Mouse (Mus musculus) CH12.LX (cell line): Measurements from ENCODE around the gene Nupr1. TPM values are rescaled to one million over a fixed set of nuclear protein-coding genes. Genes with fewer than 3 reads are reported as not detected.

Experiments
- DNase-seq: peaks from one replicate; pipeline ENCODE4 v3.0.0-alpha.2; 2013; ENCODE audit errors: extremely low read depth
- H3K27ac ChIP-seq: 2 replicates; pipeline ENCODE4 v1.5.1; 2012; ENCODE audit warnings: low read depth, mild to moderate bottlenecking, control low read depth, moderate library complexity; ENCODE audit not compliant: insufficient read depth
- H3K27me3 ChIP-seq: replicated peaks from 2 replicates; pipeline ENCODE3; 2012; ENCODE audit warnings: inconsistent platforms
- H3K36me3 ChIP-seq, 2 experiments: replicated peaks in 1 of 2; 2 replicates each; pipeline versions ENCODE3 to v1.6.1; 2012; ENCODE audit warnings: inconsistent platforms in 1 of 2, low read length in 1 of 2, mild to moderate bottlenecking in 1 of 2, mixed read lengths in 1 of 2, moderate library complexity in 1 of 2; ENCODE audit not compliant: control insufficient read depth in 1 of 2, insufficient read depth in 1 of 2
- H3K4me1 ChIP-seq, 2 experiments: 2 replicates each; pipeline ENCODE4 v1.6.1; 2012; ENCODE audit warnings: inconsistent platforms in 1 of 2, moderate library complexity in 1 of 2; ENCODE audit not compliant: insufficient read depth in 2 of 2, control insufficient read depth in 1 of 2
- H3K4me2 ChIP-seq: 2 replicates; pipeline ENCODE4 v1.6.1; 2012; ENCODE audit warnings: low read depth, mild to moderate bottlenecking, control low read depth; ENCODE audit not compliant: poor library complexity, insufficient read depth, severe bottlenecking
- H3K4me3 ChIP-seq, 3 experiments: fragments of 150-350 bp in 1 of 3; sonication (generic) in 1 of 3; replicated peaks in 1 of 3; 2 replicates each; pipeline versions ENCODE3 to v1.5.1; 2011 to 2012; ENCODE audit warnings: low read depth in 2 of 3, low read length in 2 of 3, mild to moderate bottlenecking in 2 of 3, moderate library complexity in 2 of 3, control low read depth in 1 of 3, improper control_type of control experiment in 1 of 3, inconsistent platforms in 1 of 3, mixed read lengths in 1 of 3; ENCODE audit not compliant: poor library complexity in 1 of 3
- H3K79me2 ChIP-seq: replicated peaks from 2 replicates; pipeline ENCODE4 v1.6.1; 2012; ENCODE audit warnings: mild to moderate bottlenecking, moderate library complexity; ENCODE audit not compliant: control insufficient read depth, poor library complexity, insufficient read depth, severe bottlenecking; ENCODE audit errors: extremely low read depth
- H3K9ac ChIP-seq: 2 replicates; pipeline ENCODE4 v1.6.1; 2012; ENCODE audit warnings: low read depth, mild to moderate bottlenecking, control low read depth, moderate library complexity; ENCODE audit not compliant: insufficient read depth
- H3K9me3 ChIP-seq: replicated peaks from 2 replicates; pipeline ENCODE3; 2012; ENCODE audit warnings: low read length, inconsistent platforms, mixed read lengths
- BHLHE40 ChIP-seq: IDR thresholded peaks from 2 replicates; pipeline ENCODE4 v1.6.1; 2011; ENCODE audit warnings: mild to moderate bottlenecking, low read depth, low read length, improper control_type of control experiment
- CHD2 ChIP-seq: IDR thresholded peaks from 2 replicates; pipeline ENCODE4 v1.6.1; 2011; ENCODE audit warnings: low read length, improper control_type of control experiment
- E2F4 ChIP-seq: IDR thresholded peaks from 2 replicates; pipeline ENCODE4 v1.6.1; 2011; ENCODE audit warnings: low read depth, low read length, improper control_type of control experiment; ENCODE audit not compliant: insufficient replicate concordance
- ETS1 ChIP-seq: conservative IDR thresholded peaks from 2 replicates; pipeline ENCODE4 v1.6.1; 2012; ENCODE audit warnings: low read depth, mild to moderate bottlenecking, inconsistent platforms, low read length, improper control_type of control experiment, moderate library complexity
- HCFC1 ChIP-seq: IDR thresholded peaks from 2 replicates; pipeline ENCODE4 v1.6.1; 2012; ENCODE audit warnings: low read depth, mild to moderate bottlenecking, inconsistent platforms, low read length, improper control_type of control experiment
- IRF4 ChIP-seq: IDR thresholded peaks from 2 replicates; pipeline ENCODE4 v1.6.1; 2014; ENCODE audit warnings: low read depth, mild to moderate bottlenecking, inconsistent platforms, low read length, improper control_type of control experiment
- JUN ChIP-seq: IDR thresholded peaks from 2 replicates; pipeline ENCODE4 v1.6.1; 2011; ENCODE audit warnings: low read depth, mild to moderate bottlenecking, low read length, improper control_type of control experiment, moderate library complexity; ENCODE audit not compliant: insufficient read depth
- KAT2A ChIP-seq: IDR thresholded peaks from 2 replicates; pipeline ENCODE4 v1.6.1; 2012; ENCODE audit warnings: low read length, improper control_type of control experiment, inconsistent platforms; ENCODE audit not compliant: insufficient replicate concordance
- MAFK ChIP-seq: IDR thresholded peaks from 2 replicates; pipeline ENCODE4 v1.6.1; 2011; ENCODE audit warnings: low read length, improper control_type of control experiment; ENCODE audit not compliant: insufficient replicate concordance
- MAX ChIP-seq: IDR thresholded peaks from 2 replicates; pipeline ENCODE4 v1.6.1; 2011; ENCODE audit warnings: low read length, improper control_type of control experiment
- MYC ChIP-seq: IDR thresholded peaks from 2 replicates; pipeline ENCODE4 v1.6.1; 2011; ENCODE audit warnings: low read depth, mild to moderate bottlenecking, improper control_type of control experiment, low read length
- NELFE ChIP-seq: IDR thresholded peaks from 2 replicates; pipeline ENCODE4 v1.6.1; 2011; ENCODE audit warnings: low read depth, low read length, improper control_type of control experiment
- NRF1 ChIP-seq: IDR thresholded peaks from 2 replicates; pipeline ENCODE4 v1.6.1; 2014; ENCODE audit warnings: low read depth, mild to moderate bottlenecking, inconsistent platforms, low read length, improper control_type of control experiment, moderate library complexity
- POLR2AphosphoS2 ChIP-seq: IDR thresholded peaks from 2 replicates; pipeline ENCODE4 v1.6.1; 2011; ENCODE audit warnings: low read depth, low read length, improper control_type of control experiment
- RAD21 ChIP-seq: IDR thresholded peaks from 2 replicates; pipeline ENCODE4 v1.6.1; 2011; ENCODE audit warnings: low read depth, mild to moderate bottlenecking, low read length, improper control_type of control experiment, moderate library complexity
- SIN3A ChIP-seq: IDR thresholded peaks from 2 replicates; pipeline ENCODE4 v1.6.1; 2012; ENCODE audit warnings: low read length, improper control_type of control experiment, inconsistent platforms
- TCF12 ChIP-seq: IDR thresholded peaks from 2 replicates; pipeline ENCODE4 v1.6.1; 2014; ENCODE audit warnings: low read depth, mild to moderate bottlenecking, inconsistent platforms, low read length, improper control_type of control experiment
- UBTF ChIP-seq: IDR thresholded peaks from 2 replicates; pipeline ENCODE4 v1.6.1; 2012; ENCODE audit warnings: low read depth, mild to moderate bottlenecking, inconsistent platforms, low read length, improper control_type of control experiment, moderate library complexity
- USF1 ChIP-seq: IDR thresholded peaks from 2 replicates; pipeline ENCODE4 v1.6.1; 2014; ENCODE audit warnings: low read depth, mild to moderate bottlenecking, inconsistent platforms, low read length, improper control_type of control experiment
- USF2 ChIP-seq: conservative IDR thresholded peaks from 2 replicates; pipeline ENCODE4 v1.6.1; 2011; ENCODE audit warnings: low read depth, low read length, improper control_type of control experiment
- ZC3H11A ChIP-seq: IDR thresholded peaks from 2 replicates; pipeline ENCODE4 v1.6.1; 2012; ENCODE audit warnings: low read depth, mild to moderate bottlenecking, inconsistent platforms, low read length, improper control_type of control experiment
- ZMIZ1 ChIP-seq: IDR thresholded peaks from 2 replicates; pipeline ENCODE4 v1.6.1; 2012; ENCODE audit warnings: low read depth, mild to moderate bottlenecking, inconsistent platforms, low read length, improper control_type of control experiment
- dilution Hi-C: fragments of 300-500 bp; cut with MboI; formaldehyde crosslinking; loops from 2 replicates; pipeline ENCODE4 v1.14.3; 2020; ENCODE audit warnings: low sequenced_read_pairs; ENCODE audit not compliant: extremely low pct_unique_long_range_greater_than_20kb, extremely low pct_ligation_motif_present
- in situ Hi-C: fragments of 300-500 bp; cut with MboI; formaldehyde crosslinking; loops from 3 replicates; pipeline ENCODE4 v1.14.3; 2019; ENCODE audit warnings: low sequenced_read_pairs, low pct_ligation_motif_present, low pct_unique_long_range_greater_than_20kb, mixed read lengths
- polyA plus RNA-seq: library from polyadenylated mRNA; unstranded; fragments of >175 nt; gene quantifications from 2 replicates; pipeline ENCODE4 v1.2.1, GENCODE M21; 2012; ENCODE audit warnings: low read depth; ENCODE audit not compliant: insufficient read length
- total RNA-seq, 2 experiments: library from RNA; depleted of rRNA; stranded (reverse); fragments of 300-350 nt in 1 of 2; fragments of >200 nt in 1 of 2; gene quantifications; 2 replicates each; pipeline ENCODE4 v1.2.3; 2012 to 2014

Nupr1 gene
- total and polyA plus RNA-seq, 3 experiments: 6.4 to 13.9 (median 13.5) TPM

- H3K27ac ChIP-seq: no peak overlapping the region
- H3K9me3 ChIP-seq: no peaks in the 10 kb centered on the region
- dilution Hi-C loops: no loop called here
- H3K4me1 ChIP-seq: peaks cover 13 to 24% of the 10 kb centered on the region in 2 experiments
- H3K36me3 ChIP-seq: peaks cover 0 to 5% of the 10 kb centered on the region in 2 experiments
- TF ChIP-seq E2F4: no peak
- no peak for TF ChIP-seq ZC3H11A
- no peak for TF ChIP-seq POLR2AphosphoS2
- no peak for TF ChIP-seq SIN3A
- TF ChIP-seq BHLHE40: no peak
- no peak for TF ChIP-seq JUN
- no peak for TF ChIP-seq NRF1
- TF ChIP-seq ZMIZ1: no peak
- TF ChIP-seq RAD21: no peak
- TF ChIP-seq ETS1: no peak
- TF ChIP-seq UBTF: no peak
- TF ChIP-seq MYC: no peak
- TF ChIP-seq USF2: no peak
- TF ChIP-seq IRF4: no peak
- TF ChIP-seq USF1: no peak
- TF ChIP-seq MAX: no peak
- no peak for TF ChIP-seq MAFK
- no peak for TF ChIP-seq HCFC1
- TF ChIP-seq TCF12: no peak
- TF ChIP-seq, all 38 proteins: peak for 0
- no peaks in the 10 kb centered on the region for H3K27me3 ChIP-seq
- H3K4me2 ChIP-seq: no peak overlapping the region
- no peak overlapping the region for H3K4me3 ChIP-seq
- in situ Hi-C loops: no loop called here
- no peaks in the 10 kb centered on the region for H3K79me2 ChIP-seq
- no peak for DNase-seq
- no peak overlapping the region for H3K9ac ChIP-seq
Observed at GRCm38 (mm10) chr7:126628111-126628510, 2.5 kb downstream of the Nupr1 start.

DNA sequence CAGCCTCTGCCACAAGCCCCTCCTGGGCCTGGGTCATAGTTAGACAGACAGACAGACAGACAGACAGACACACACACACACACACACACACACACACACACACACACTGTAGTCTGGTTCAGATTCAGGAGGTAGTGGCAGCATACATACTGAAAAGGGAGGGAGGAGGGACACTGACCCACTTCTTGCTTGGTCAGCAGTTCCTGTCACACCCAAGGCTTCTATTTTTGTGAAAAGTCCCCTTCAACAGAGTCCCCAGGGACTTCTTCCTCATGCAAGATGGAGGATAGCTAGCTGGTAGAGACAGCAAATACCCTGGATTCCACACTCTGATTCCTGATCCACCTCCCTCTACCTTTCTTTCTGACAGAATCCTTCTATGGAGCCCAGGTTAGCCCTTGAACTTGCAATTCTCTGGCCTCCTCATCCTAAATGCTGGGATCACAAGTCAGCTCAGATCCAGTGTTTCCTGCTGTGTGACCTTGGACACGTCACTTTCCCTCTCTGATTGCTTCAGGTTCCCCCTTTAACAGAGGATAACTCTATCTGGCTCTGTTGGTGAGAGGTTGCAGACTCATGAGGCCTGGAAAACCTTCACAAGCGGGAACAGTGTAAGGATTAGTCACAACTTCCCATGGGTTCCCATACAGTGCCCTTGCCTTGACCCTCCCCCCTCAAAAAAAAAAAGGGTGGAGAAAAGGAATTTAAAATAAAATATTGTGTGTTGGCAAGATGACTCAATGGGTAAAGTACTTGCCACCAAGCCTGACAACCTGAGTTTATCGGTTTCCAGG, 4.7 kb downstream of the Nupr1 start:
- Histone ChIP-seq H3K27me3 (no peaks in the 10 kb centered on the region), H3K9ac (peak overlapping the region; percentile 32; the same call in 1 of the 2 replicates)
- peak; percentile 40; the same call in 1 of the 2 replicates for TF ChIP-seq NELFE
- TF ChIP-seq KAT2A: 0 out of 2 replicates have a peak, but pooled peaks have one; percentile 9
- TF ChIP-seq CHD2: no peak
- peak; percentile 91 for TF ChIP-seq MAFK
- TF ChIP-seq ETS1: no peak
- TF ChIP-seq, all 38 proteins: peak for 3
- Histone ChIP-seq H3K4me2 (peak overlapping the region; percentile 10; the same call in 1 of the 2 replicates), H3K27ac (no peak overlapping the region), H3K4me3 (peak overlapping the region in 2 of 3 experiments; percentile 45 to 49), H3K4me1 (peaks cover 13 to 30% of the 10 kb centered on the region in 2 experiments), H3K36me3 (peaks cover 0 to 20% of the 10 kb centered on the region in 2 experiments), H3K79me2 (no peaks in the 10 kb centered on the region), H3K9me3 (no peaks in the 10 kb centered on the region)
- in situ Hi-C loops: no loop called here
- no peak for DNase-seq
- dilution Hi-C loops: no loop called here
